Mouse (Mus musculus): ENCODE data around the gene Lsm2.

DNA sequence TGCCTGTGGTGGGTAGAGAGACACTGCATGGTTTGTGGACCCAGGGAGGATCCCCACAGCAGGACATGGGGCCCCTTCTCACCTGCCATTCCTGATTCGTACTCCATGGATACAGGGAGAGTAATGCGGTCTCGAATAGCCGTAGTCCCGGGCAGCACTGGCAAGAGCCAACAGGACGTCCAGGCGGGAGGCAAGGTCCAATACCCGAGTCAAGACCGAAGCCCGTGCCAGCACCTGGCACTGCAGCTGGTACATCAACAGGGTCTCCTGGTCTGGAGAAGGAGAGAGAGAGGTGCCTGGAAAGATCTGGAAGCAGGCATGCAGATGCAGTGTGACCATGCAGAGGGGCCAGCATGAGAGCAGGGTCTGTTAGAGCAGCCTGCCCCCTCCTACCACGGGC is 49.6 kb downstream of the Lsm2 start:
- TF ChIP-seq CTCF (IDR thresholded peaks at IDR 0.05; ENCODE audit: borderline replicate concordance, insufficient read depth, low read length) (no peak), POLR2A (IDR thresholded peaks at IDR 0.05; ENCODE audit: low read depth, low read length) (no peak)

Measured in embryonic fibroblast, embryonic 13.5 days (primary cell).